Mouse (Mus musculus) urinary bladder, postnatal 25 days (tissue): Measurements from ENCODE around the gene Ogfod2.
A peak's percentile ranks its signal among the peaks of the same experiment; 100 is the strongest.

Source experiments
- DNase-seq: peaks from one replicate; pipeline ENCODE4 v3.0.0; 2022; ENCODE audit warnings: low spot score

Gene Ogfod2

GRCm38 (mm10) chr5:124155943-124156342 lies 43.8 kb downstream of the Ogfod2 start:
- no peak for DNase-seq

GRCm38 (mm10) chr5:124158305-124158704 lies 46.2 kb downstream of the Ogfod2 start:
- no peak for DNase-seq

- no peak for DNase-seq
Measured at GRCm38 (mm10) chr5:124159453-124159852, 47.4 kb downstream of the Ogfod2 start.

GRCm38 (mm10) chr5:124161831-124162230 lies 49.7 kb downstream of the Ogfod2 start:
- DNase-seq = no peak

GRCm38 (mm10) chr5:124162577-124162976 lies 50.5 kb downstream of the Ogfod2 start:
- peak; percentile 41 for DNase-seq

GRCm38 (mm10) chr5:124163445-124163844 lies 51.3 kb downstream of the Ogfod2 start:
- DNase-seq = no peak
